Mouse (Mus musculus) heart, postnatal 0 days (tissue): Measurements from ENCODE around the gene Foxc2.

ENCODE experiments used
- CTCF ChIP-seq: IDR thresholded peaks from 2 replicates; pipeline ENCODE4 v1.5.1; 2016; ENCODE audit warnings: antibody characterized with exemption, control low read depth, low read depth
- EP300 ChIP-seq: IDR thresholded peaks from 2 replicates; pipeline ENCODE4 v1.6.1; 2016; ENCODE audit warnings: antibody characterized with exemption, low read depth

- no peak for TF ChIP-seq CTCF
- no peak for TF ChIP-seq EP300
These were observed 46.4 kb downstream of the Foxc2 start for GRCm38 (mm10) chr8:121162413-121162812.
